Mouse (Mus musculus): Measurements from ENCODE around the gene Tardbp. TPM values are rescaled to one million over a fixed set of nuclear protein-coding genes. Genes with fewer than 3 reads are reported as not detected.

Gene Tardbp
- total RNA-seq, 1 experiment from 2014 or later = 567 TPM

- no peak for ATAC-seq (replicated peaks; ENCODE audit: low read depth, poor library complexity, severe bottlenecking)
Observed at GRCm38 (mm10) chr4:148641121-148641520, 14.3 kb upstream of the Tardbp start.

- no peak for ATAC-seq (replicated peaks; ENCODE audit: low read depth, poor library complexity, severe bottlenecking)
Observed at GRCm38 (mm10) chr4:148639455-148639854, 12.6 kb upstream of the Tardbp start.

- ATAC-seq (replicated peaks; ENCODE audit: low read depth, poor library complexity, severe bottlenecking) = no peak; the same call in 1 of the 2 replicates
Observed at GRCm38 (mm10) chr4:148638302-148638701, 11.5 kb upstream of the Tardbp start.

GRCm38 (mm10) chr4:148635309-148635708 is 8.5 kb upstream of the Tardbp start:
- no peak for ATAC-seq (replicated peaks; ENCODE audit: low read depth, poor library complexity, severe bottlenecking)

DNA sequence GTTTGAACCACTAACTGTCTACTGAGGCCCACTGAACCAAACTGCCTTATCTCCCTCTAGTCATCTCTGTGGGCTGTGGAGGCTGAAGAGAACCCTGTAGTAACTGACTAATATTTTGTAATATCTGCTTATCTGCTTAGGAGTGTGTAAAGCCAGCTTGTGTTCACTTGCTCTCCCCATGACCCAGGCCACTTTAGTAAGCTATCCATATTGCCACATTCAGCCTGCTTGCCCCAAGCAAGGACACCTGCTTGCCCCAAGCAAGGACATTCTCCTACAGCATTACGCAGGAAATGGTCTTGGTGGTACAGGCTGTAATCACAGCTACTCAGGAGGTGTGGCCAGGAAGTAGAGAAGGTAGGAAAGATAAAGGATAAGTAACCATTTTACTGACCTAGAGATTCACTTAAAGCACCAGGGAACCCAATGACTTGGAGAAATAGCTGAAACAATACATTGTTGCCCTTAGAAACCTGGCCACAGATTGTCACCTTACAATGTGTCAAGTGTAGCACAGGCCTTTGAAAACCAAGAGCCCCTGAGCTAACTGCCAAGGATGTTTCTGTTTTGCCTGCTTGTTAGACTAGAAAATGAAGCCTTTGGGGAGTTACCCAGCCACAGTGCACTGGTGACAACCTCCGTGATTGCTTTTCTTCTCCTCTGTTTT is 6.7 kb upstream of the Tardbp start:
- peak; percentile 77 for ATAC-seq (replicated peaks; ENCODE audit: low read depth, poor library complexity, severe bottlenecking)

GRCm38 (mm10) chr4:148632013-148632692 is 5.3 kb upstream of the Tardbp start:
- ATAC-seq (replicated peaks; ENCODE audit: low read depth, poor library complexity, severe bottlenecking) = no peak; the same call in 1 of the 2 replicates

GRCm38 (mm10) chr4:148627246-148627645 is 427 bp upstream of the Tardbp start:
- no peak for ATAC-seq (replicated peaks; ENCODE audit: low read depth, poor library complexity, severe bottlenecking)

DNA sequence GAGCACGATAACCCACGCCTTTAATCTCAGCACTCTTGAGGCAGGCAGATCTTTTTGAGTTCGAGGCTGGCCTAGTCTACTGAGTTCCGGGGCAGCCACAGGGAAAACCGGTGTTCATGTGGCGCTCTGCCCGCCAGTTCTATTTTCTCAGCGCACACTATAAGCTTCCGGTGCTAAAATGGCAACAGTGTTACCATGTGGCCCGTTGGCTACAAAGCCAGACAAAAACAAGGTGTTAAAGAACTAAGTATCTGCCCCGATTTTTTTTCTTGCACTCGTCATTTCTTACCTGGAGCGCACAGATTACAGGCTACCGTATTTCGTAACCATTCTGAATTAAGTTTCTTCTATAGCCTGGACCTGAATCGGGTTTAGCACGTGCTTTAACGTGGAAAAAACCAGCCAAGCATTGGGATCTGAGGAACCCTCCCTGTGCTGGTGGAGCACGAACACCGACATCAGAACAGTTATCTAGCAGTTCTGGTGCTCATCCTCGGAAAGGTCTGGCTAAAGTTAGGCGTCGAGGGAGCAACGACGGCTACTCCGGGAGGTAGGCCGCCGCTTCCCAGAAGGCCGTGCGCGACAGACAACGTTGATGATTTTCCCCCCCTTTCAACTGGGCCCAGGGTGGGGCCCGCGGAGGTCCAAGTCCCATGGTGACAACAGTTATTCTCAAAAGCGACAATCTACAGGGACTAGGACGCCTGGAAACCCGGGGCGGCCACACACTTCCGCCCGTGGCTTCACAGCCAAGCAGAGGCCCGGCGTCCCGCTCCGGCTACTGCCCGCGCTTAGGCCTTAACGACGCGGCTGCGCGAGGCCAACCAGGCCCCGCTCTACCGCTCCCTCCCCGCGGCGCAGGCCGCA is 830 bp downstream of the Tardbp start:
- peak; percentile 33 for ATAC-seq (replicated peaks; ENCODE audit: low read depth, poor library complexity, severe bottlenecking)

- no peak for ATAC-seq (replicated peaks; ENCODE audit: low read depth, poor library complexity, severe bottlenecking)
Observed at GRCm38 (mm10) chr4:148625010-148625409, 1.8 kb downstream of the Tardbp start.

- ATAC-seq (replicated peaks; ENCODE audit: low read depth, poor library complexity, severe bottlenecking) = no peak
Observed at GRCm38 (mm10) chr4:148623609-148624008, 3.2 kb downstream of the Tardbp start.

DNA sequence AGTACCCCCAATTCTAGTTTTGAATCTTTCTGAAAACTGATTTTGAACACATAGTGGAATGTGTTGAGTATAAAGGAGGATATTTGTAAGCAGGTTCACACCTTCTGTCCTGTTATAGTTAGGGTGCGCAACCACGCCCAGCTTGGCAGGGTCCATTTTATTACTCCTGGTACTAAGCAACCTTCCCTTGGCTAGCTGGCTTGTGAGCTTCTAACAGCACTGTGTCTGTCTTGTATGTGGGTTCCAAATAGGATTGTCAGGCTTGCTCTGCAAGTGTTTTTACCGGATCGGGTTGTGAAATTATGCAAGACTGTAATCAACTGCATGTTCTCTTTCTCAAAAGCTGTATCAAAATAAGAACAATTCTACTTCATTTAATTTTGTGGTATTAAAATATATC is 4.3 kb downstream of the Tardbp start:
- ATAC-seq (replicated peaks; ENCODE audit: low read depth, poor library complexity, severe bottlenecking) = no peak

DNA sequence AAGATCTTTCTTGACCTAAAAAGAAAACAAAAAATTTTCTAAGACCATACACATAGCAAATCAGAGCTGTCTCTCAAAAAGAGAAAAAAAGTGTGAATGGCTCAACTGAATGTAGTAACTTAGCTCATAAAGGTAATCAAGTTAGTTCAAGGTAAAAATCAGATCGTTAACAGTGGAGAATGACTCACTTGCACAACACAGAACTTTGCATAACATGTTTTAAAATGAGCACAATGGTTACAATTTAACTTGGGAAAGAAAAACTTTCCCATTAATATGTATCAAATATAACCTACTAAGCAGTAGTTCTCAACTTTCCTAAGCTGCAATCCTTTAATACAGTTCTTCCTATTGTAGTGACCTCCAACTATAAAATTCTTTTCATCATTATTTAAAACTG is 6.1 kb downstream of the Tardbp start:
- ATAC-seq (replicated peaks; ENCODE audit: low read depth, poor library complexity, severe bottlenecking) = no peak

DNA sequence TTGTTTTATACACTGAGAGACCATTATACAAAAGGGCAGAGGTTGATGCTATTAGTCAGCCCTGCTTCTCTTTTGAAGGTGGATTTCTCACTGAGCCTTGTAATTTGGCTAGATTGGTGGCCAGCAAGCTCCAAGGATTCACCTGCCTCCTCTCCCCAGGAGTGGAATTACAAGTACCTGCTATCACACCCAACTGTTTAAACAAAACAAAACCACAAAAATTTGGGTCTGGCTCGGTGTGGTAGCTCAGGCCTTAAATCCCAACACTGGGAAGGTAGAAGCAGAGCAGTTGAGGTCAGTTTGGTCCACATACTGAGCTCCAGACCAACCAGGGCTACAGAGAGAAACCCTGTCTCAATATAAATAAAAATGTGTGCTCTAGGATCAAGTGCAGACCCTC is 7.0 kb downstream of the Tardbp start:
- ATAC-seq (replicated peaks; ENCODE audit: low read depth, poor library complexity, severe bottlenecking) = no peak

DNA sequence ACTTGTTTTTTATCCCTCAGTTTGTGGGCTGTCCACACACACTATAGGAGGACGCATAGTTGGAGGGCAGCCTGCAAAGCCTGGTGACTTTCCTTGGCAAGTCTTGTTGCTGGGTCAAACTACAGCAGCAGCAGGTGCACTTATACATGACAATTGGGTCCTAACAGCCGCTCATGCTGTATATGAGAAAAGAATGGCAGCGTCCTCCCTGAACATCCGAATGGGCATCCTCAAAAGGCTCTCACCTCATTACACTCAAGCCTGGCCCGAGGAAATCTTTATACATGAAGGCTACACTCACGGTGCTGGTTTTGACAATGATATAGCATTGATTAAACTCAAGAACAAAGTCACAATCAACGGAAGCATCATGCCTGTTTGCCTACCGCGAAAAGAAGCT is 13.1 kb downstream of the Tardbp start:
- no peak for ATAC-seq (replicated peaks; ENCODE audit: low read depth, poor library complexity, severe bottlenecking)

DNA sequence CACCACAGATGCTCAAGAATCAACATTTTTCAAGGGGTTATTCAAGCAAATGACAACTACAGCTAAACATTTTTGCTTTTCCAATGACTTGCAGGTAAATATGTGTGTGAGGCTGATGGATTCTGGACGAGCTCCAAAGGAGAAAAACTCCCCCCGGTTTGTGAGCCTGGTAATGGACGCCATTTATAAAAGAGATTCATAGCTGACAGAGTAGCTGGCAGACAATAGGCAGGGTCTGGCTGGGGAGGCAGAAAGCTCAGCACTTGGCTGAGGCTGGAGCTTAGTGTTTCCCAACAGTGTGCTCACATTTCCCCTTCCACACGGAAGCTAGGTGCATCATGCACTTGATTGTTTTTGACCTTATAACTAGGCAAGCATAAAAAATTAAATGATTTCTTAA is 14.3 kb downstream of the Tardbp start:
- no peak for ATAC-seq (replicated peaks; ENCODE audit: low read depth, poor library complexity, severe bottlenecking)

GRCm38 (mm10) chr4:148610631-148611364 is 16.0 kb downstream of the Tardbp start:
- ATAC-seq (replicated peaks; ENCODE audit: low read depth, poor library complexity, severe bottlenecking) = no peak

GRCm38 (mm10) chr4:148609805-148610204 is 17.0 kb downstream of the Tardbp start:
- ATAC-seq (replicated peaks; ENCODE audit: low read depth, poor library complexity, severe bottlenecking) = no peak

GRCm38 (mm10) chr4:148607758-148608157 is 19.1 kb downstream of the Tardbp start:
- ATAC-seq (replicated peaks; ENCODE audit: low read depth, poor library complexity, severe bottlenecking) = peak; percentile 73

- peak; percentile 72 for ATAC-seq (replicated peaks; ENCODE audit: low read depth, poor library complexity, severe bottlenecking)
Observed at GRCm38 (mm10) chr4:148604541-148605165, 22.2 kb downstream of the Tardbp start.

GRCm38 (mm10) chr4:148604141-148604540 is 22.7 kb downstream of the Tardbp start:
- no peak for ATAC-seq (replicated peaks; ENCODE audit: low read depth, poor library complexity, severe bottlenecking)

All from common myeloid progenitor, adult 5-6 weeks (primary cell).